ENCODE assay signal across 14 mouse cellular contexts in the genomic region with DNA sequence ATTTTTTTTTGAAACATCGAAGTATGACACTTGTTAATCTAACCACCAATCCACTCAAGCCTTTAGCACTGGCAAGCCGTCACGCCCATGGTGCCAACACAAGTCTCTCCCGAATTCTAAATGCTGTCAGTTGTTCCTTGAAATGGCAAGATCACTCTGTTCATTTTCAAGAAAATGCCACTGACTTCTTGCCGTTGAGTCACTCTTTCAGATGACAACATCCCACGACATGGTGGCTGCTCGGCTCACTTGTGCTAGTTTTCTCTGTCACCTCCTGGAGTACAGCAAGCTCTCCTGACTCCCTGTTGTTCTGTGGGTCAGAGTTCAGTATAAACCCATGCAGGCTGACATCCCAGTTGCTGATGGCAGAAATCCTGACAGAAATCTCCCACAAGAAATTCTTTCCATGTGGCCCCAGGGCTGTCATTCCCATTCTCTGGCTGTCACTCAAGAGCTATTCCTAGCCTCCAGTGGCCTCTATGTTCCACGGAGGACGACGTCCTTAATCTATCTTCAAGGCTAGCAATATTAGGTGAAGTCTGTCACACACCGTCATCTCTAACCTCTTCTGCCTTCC.
A peak's percentile ranks its signal among the peaks of the same experiment; 100 is the strongest.
DNase-seq lines count a peak whose midpoint lies in the region.
"Had no signal": no experiment of that assay in that cellular context is flagged by ENCODE, and none has a peak within 500 bp of the region (broad histone marks: within the 10 kb centered on the region; RNA-seq: fewer than 3 reads in every experiment).

No protein-coding gene starts in this region.

- peak; percentile 14 for DNase-seq in adrenal gland, adult 2 months
- DNase-seq in adrenal gland, adult 18-20 months (ENCODE audit: low spot score in 2 of 2) = no peak
- DNase-seq in heart, adult 11 months = peak; percentile 90
- no peak for DNase-seq in heart, adult 8-10 months (ENCODE audit: low spot score)
- peak; percentile 12 for DNase-seq in right cerebral cortex, adult 18-20 months
- DNase-seq in right cerebral cortex, postnatal 10 days (ENCODE audit: low spot score in 2 of 2) = no peak
- DNase-seq in Muller cell, postnatal 12 days (ENCODE audit: inconsistent ontology term) = no peak
- DNase-seq in left cerebral cortex, postnatal 14 days (ENCODE audit: low spot score in 2 of 2) = no peak
- DNase-seq: cerebellum, adult 9-10 months; kidney, adult 11 months; kidney, postnatal 4 days; liver, embryonic 13.5 days; lung, adult 2 months; lung, postnatal 14 days had no signal

- intact Hi-C loops in left cerebral cortex, postnatal 14 days (cut with DNase I) = no loop called here

Comparison
In these comparisons a context has a peak if more than half of its experiments do, and no peak if none do; other contexts are left out.
1. DNase-seq: peak in adrenal gland, adult 2 months (single experiment), heart, adult 11 months (single experiment) and right cerebral cortex, adult 18-20 months (single experiment); none in adrenal gland, adult 18-20 months (0 of 2), heart, adult 8-10 months (single experiment), right cerebral cortex, postnatal 10 days (0 of 2), Muller cell, postnatal 12 days (single experiment) and left cerebral cortex, postnatal 14 days (0 of 2).